Mouse (Mus musculus): Measurements from ENCODE around the gene Olfr8. TPM values are rescaled to one million over a fixed set of nuclear protein-coding genes. Genes with fewer than 3 reads are reported as not detected.
"Not testable (repeated sequence)": the region's sequence is repeated elsewhere in the genome, so short reads cannot be mapped to it uniquely, and the experiment has no call there.

Gene Olfr8
- total RNA-seq (2021) = not detected
- long read RNA-seq, experiment 1 = 0 reads
- long read RNA-seq, experiment 2 = 0 reads

- DNase-seq; intact Hi-C loops (cut with DNase I; ENCODE audit: low total_unique reads): not testable (repeated sequence)
Measured at GRCm38 (mm10) chr10:78950336-78950735, at the start of gene Olfr8. Gene Olfr8, plus strand, starts transcription at chr10:78950636.

- DNase-seq; intact Hi-C loops (cut with DNase I; ENCODE audit: low total_unique reads): not testable (repeated sequence)
Measured at GRCm38 (mm10) chr10:78912871-78913270, 37.6 kb upstream of the Olfr8 start, which contains the start of gene Olfr1354. Gene Olfr1354, plus strand, starts transcription at chr10:78913171.

- intact Hi-C loops (cut with DNase I; ENCODE audit: low total_unique reads); DNase-seq: not testable (repeated sequence)
Measured at GRCm38 (mm10) chr10:78963009-78963408, 12.6 kb downstream of the Olfr8 start, which contains the start of gene Olfr1353. Gene Olfr1353, plus strand, starts transcription at chr10:78963309.

DNA sequence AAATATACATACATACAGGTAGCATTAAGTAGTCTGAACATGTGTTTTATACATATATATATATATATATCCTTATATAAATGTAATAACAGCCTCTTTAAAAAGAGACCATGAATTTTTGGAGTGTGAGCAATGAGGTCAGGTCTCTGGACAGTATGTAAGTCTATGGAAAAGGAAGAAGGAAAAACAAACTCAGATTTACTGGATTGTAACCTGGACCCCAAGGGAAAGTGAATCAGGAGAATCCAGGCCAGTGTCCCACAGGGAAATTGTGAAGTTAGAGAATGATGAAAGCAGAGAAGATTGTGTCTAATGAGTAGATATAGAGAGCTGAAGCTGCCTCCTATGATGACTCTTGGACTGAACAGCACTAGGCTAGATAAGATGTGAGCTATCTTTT is 30.3 kb downstream of the Olfr8 start, which contains the start of gene Olfr1352:
Olfr1352 (plus strand) TSS at position 301 of the 400 bp plus-strand sequence.
- intact Hi-C loops (cut with DNase I; ENCODE audit: low total_unique reads) = no loop called here
- DNase-seq = no peak

Other genes with a start within 250 kb of the Olfr8 start
- gene Casp14, start 232.3 kb upstream of the Olfr8 start, total RNA-seq (2021) = not detected
- gene Ccdc105, start 197.6 kb upstream of the Olfr8 start, total RNA-seq (2021) = not detected
- under 1 TPM in 1 of 2 experiments, not detected in 1; 0.14 TPM for gene Slc1a6, start 170.1 kb upstream of the Olfr8 start, total RNA-seq (2021)
- gene Olfr1356, start 98.5 kb upstream of the Olfr8 start, total RNA-seq (2021) = not detected
- gene Olfr1355, start 75.1 kb upstream of the Olfr8 start, total RNA-seq (2021) = not detected
- gene Olfr1354, start 37.5 kb upstream of the Olfr8 start, total RNA-seq (2021) = not detected
- not detected for gene Olfr1353, start 12.7 kb downstream of the Olfr8 start, total RNA-seq (2021)
- gene Olfr1352, start 30.4 kb downstream of the Olfr8 start, total RNA-seq (2021) = not detected
- gene Olfr1351, start 61.8 kb downstream of the Olfr8 start, total RNA-seq (2021) = not detected
- not detected for gene Olfr57, start 78.1 kb downstream of the Olfr8 start, total RNA-seq (2021)
- gene 2610008E11Rik, start 147.0 kb downstream of the Olfr8 start, total RNA-seq (2021) = 10 to 100 TPM in 1 of 2 experiments, 1 to 10 TPM in 1; 9.6 to 10.5 TPM
- not detected for gene Vmn2r80, start 198.1 kb downstream of the Olfr8 start, total RNA-seq (2021)

Measured in gastrocnemius, postnatal 14 days (tissue).